Mouse (Mus musculus): ENCODE measurements at regions not wholly inside any gene's neighbourhood (a gene's known extent, or its start where the extent isn't known, plus 50 kb on each side); places are given as distances from the start of the nearest gene placed in this dataset.

DNA sequence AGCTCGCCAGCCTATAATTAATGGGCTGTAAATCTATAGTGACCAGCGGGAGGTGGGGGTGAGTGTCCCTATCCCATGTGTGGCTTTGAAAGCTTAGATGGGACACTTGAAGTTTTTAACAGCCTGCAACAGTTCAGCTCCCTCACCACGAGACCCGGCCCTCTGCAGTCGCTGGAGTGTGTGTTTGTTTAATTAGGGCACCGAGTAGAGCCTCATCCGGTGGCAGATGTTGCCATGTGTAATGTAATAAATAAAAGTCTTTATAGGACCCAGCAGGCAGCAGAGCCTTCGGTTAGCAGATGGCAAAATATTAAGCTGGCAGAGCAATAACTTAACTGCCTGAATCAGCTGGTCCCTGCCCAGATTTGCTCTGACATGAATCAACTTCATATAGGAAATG is 177.1 kb downstream of the Nucb2 start:
- TF ChIP-seq CTCF (IDR thresholded peaks at IDR 0.05; ENCODE audit: insufficient read depth, low read length) (no peak), POLR2A (IDR thresholded peaks at IDR 0.05; ENCODE audit: borderline replicate concordance, extremely low read depth, low read depth, low read length) (no peak)

Measured in lung, adult 2 months (tissue).